9 mouse cellular contexts compared by ENCODE assay signal in the genomic region with DNA sequence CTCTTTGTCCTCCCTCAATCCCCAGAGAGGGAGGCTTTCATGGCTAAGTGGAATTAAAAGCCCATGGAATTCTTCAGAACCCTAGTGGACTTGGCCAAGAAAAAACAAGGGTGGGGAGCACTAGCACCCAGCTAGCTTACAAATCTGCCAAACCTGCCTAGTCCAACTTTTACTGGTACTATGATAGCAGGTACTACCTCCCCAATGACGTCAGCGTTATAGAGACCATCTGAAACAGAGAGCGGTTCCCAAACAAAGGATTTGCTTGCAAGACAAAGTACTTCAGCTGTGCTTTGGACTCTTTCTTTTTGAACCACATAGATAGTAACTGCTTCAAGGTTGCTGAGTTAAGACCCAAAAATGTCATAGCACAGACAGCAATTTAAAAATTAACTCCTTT. TPM values are rescaled to one million over a fixed set of nuclear protein-coding genes. Genes with fewer than 3 reads are reported as not detected.
DNase-seq lines count a peak whose midpoint lies in the region; ATAC-seq and TF ChIP-seq lines count a peak whose summit lies in the region.
"Had no signal": no experiment of that assay in that cellular context is flagged by ENCODE, and none has a peak within 500 bp of the region (broad histone marks: within the 10 kb centered on the region; RNA-seq: fewer than 3 reads in every experiment).

No protein-coding gene starts in this region.

- H3K27ac ChIP-seq in kidney, postnatal 0 days, result no peak overlapping the region
- H3K27ac ChIP-seq in embryonic facial prominence, embryonic 12.5 days, result peak overlapping the region; percentile 61; the same call in 1 of the 2 replicates
- no peak overlapping the region for H3K27ac ChIP-seq in cerebellum, adult 2 months (ENCODE audit: insufficient read depth, low read length)

- no peak for TF ChIP-seq CTCF in kidney, postnatal 0 days (IDR thresholded peaks at IDR 0.05; ENCODE audit: low read depth)
- TF ChIP-seq CTCF in cerebellum, adult 2 months (IDR thresholded peaks at IDR 0.05; ENCODE audit: borderline replicate concordance, insufficient read depth, low read depth, low read length), result no peak

- no peak overlapping the region for H3K9ac ChIP-seq in kidney, postnatal 0 days (ENCODE audit: low read depth, low read length)
- peak overlapping the region; percentile 81 for H3K9ac ChIP-seq in embryonic facial prominence, embryonic 12.5 days

- 42% methylated on average over 3 of the region's 3 CpGs for WGBS in kidney, postnatal 0 days
- WGBS in embryonic facial prominence, embryonic 12.5 days, result 51% methylated on average over 3 of the region's 3 CpGs
- whole genome bisulfite sequencing in cerebellum, adult 2 months, result 38% methylated on average over 3 of the region's 3 CpGs

- DNase-seq in kidney, postnatal 0 days (ENCODE audit: low spot score), result peak; percentile 51
- DNase-seq in kidney, postnatal 14 days, result no peak
- peak; percentile 56 for DNase-seq in induced T-regulatory cell, adult 2 months (ENCODE audit: low read depth)
- no peak for DNase-seq in cerebellum, postnatal 4 days (ENCODE audit: low spot score in 2 of 2)
- DNase-seq in cerebellum, adult 2 months, result no peak
- DNase-seq in spleen, postnatal 14 days (ENCODE audit: low spot score in 2 of 2), result no peak
- DNase-seq: gastrocnemius, postnatal 14 days had no signal

- H3K4me3 ChIP-seq in kidney, postnatal 0 days (replicated peaks; ENCODE audit: low read depth, low read length), result peak overlapping the region; percentile 94; the same call in 1 of the 2 replicates
- H3K4me3 ChIP-seq in embryonic facial prominence, embryonic 12.5 days, result peak overlapping the region; percentile 92
- H3K4me3 ChIP-seq in myocyte, result peak overlapping the region; percentile 92
- no peak overlapping the region for H3K4me3 ChIP-seq in cerebellum, adult 2 months (replicated peaks; ENCODE audit: insufficient read depth, low read depth, low read length)

- no peak for ATAC-seq in kidney, postnatal 0 days (replicated peaks; ENCODE audit: low FRiP score, low read depth)
- no peak for ATAC-seq in embryonic facial prominence, embryonic 12.5 days (ENCODE audit: insufficient number of reproducible peaks, insufficient read depth, low FRiP score, low TSS enrichment)

- peaks cover 18% of the 10 kb centered on the region; the same call in 1 of the 2 replicates for H3K4me1 ChIP-seq in kidney, postnatal 0 days (replicated peaks; ENCODE audit: insufficient read depth, low read length)
- peaks cover 52% of the 10 kb centered on the region for H3K4me1 ChIP-seq in embryonic facial prominence, embryonic 12.5 days
- H3K4me1 ChIP-seq in cerebellum, adult 2 months (ENCODE audit: control insufficient read depth, insufficient read depth, low read length), result peaks cover 10% of the 10 kb centered on the region; the same call in 1 of the 2 replicates

- H3K27me3 ChIP-seq in kidney, postnatal 0 days (ENCODE audit: insufficient read depth, low read length), result no peaks in the 10 kb centered on the region
- H3K27me3 ChIP-seq in embryonic facial prominence, embryonic 12.5 days, result no peaks in the 10 kb centered on the region
- no peaks in the 10 kb centered on the region for H3K27me3 ChIP-seq in myocyte (ENCODE audit: control insufficient read depth, insufficient read depth, insufficient read length)
- H3K27me3 ChIP-seq in cerebellum, adult 2 months (ENCODE audit: control insufficient read depth, insufficient read depth, low read length), result no peaks in the 10 kb centered on the region

- H3K9me3 ChIP-seq in kidney, postnatal 0 days (replicated peaks; ENCODE audit: low read length), result no peaks in the 10 kb centered on the region
- H3K9me3 ChIP-seq in embryonic facial prominence, embryonic 12.5 days, result no peaks in the 10 kb centered on the region

- no peaks in the 10 kb centered on the region for H3K36me3 ChIP-seq in kidney, postnatal 0 days (ENCODE audit: insufficient read depth, low read length)
- no peaks in the 10 kb centered on the region for H3K36me3 ChIP-seq in embryonic facial prominence, embryonic 12.5 days
- no peaks in the 10 kb centered on the region for H3K36me3 ChIP-seq in myocyte (ENCODE audit: control insufficient read depth, insufficient read depth)

- no peak for TF ChIP-seq POLR2A in myocyte (IDR thresholded peaks at IDR 0.05; ENCODE audit: insufficient read length, low read depth)
- TF ChIP-seq POLR2A in cerebellum, adult 2 months (IDR thresholded peaks at IDR 0.05; ENCODE audit: borderline replicate concordance, insufficient read depth, low read length), result no peak

- peaks cover 70% of the 10 kb centered on the region for H3K79me2 ChIP-seq in myocyte (ENCODE audit: control insufficient read depth, insufficient read depth)

- H3K4me2 ChIP-seq in kidney, postnatal 0 days (ENCODE audit: low read length), result peak overlapping the region; percentile 95
- peak overlapping the region; percentile 89 for H3K4me2 ChIP-seq in embryonic facial prominence, embryonic 12.5 days (replicated peaks)
- H3K4me2 ChIP-seq in myocyte (ENCODE audit: low read depth), result peak overlapping the region; percentile 96

- no peak overlapping the region for H3ac ChIP-seq in myocyte (ENCODE audit: control insufficient read depth, insufficient read length)

TF ChIP-seq in myocyte, 11 proteins besides CTCF, POLR2A, EP300 and RAD21:
- no peak for TF ChIP-seq TCF12 (IDR thresholded peaks at IDR 0.05; ENCODE audit: insufficient read depth, poor library complexity, severe bottlenecking)
- TF ChIP-seq MYOG (IDR thresholded peaks at IDR 0.05; ENCODE audit: control insufficient read depth in 1 of 3, insufficient read depth in 1 of 3, insufficient read length in 2 of 3, low read depth in 2 of 3), result no peak
- TF ChIP-seq TCF3 (IDR thresholded peaks at IDR 0.05; ENCODE audit: insufficient read length, low read depth), result no peak
- TF ChIP-seq E2F4 (IDR thresholded peaks at IDR 0.05; ENCODE audit: insufficient read depth), result no peak
- no peak for TF ChIP-seq POLR2AphosphoS2 (IDR thresholded peaks at IDR 0.05; ENCODE audit: insufficient read length, low read depth)
- TF ChIP-seq REST (IDR thresholded peaks at IDR 0.05; ENCODE audit: insufficient read depth, insufficient read length), result no peak

RNA-seq across cellular contexts. Expression of gene Jpt1, which starts 2.2 kb away (rescaled TPM):
- 251 and 271 TPM in 2 replicates for polyA plus RNA-seq in kidney, postnatal 0 days (2015; fragmentation: Nextera tagmentation; extraction: Ambion mirVana)
- polyA plus RNA-seq in embryonic facial prominence, embryonic 12.5 days (2016; fragmentation: Nextera tagmentation; extraction: Ambion mirVana), result 591 and 626 TPM in 2 replicates
- 386 TPM for polyA plus RNA-seq in myocyte (2012; fragmentation: generic; extraction: Trizol)
- polyA plus RNA-seq in cerebellum, adult 2 months (2012; rRNA removed), result 75.1 and 77.2 TPM in 2 replicates

RNA-seq across cellular contexts. Expression of gene Nt5c, which starts 20.3 kb away (rescaled TPM):
- polyA plus RNA-seq in kidney, postnatal 0 days (2015; fragmentation: Nextera tagmentation; extraction: Ambion mirVana), result 90.6 and 94.3 TPM in 2 replicates
- polyA plus RNA-seq in embryonic facial prominence, embryonic 12.5 days (2016; fragmentation: Nextera tagmentation; extraction: Ambion mirVana), result 73.7 and 80.6 TPM in 2 replicates
- polyA plus RNA-seq in myocyte (2012; fragmentation: generic; extraction: Trizol), result 64.0 TPM
- 98.2 and 102 TPM in 2 replicates for polyA plus RNA-seq in cerebellum, adult 2 months (2012; rRNA removed)

RNA-seq across cellular contexts. Expression of gene Sumo2, which starts 24.1 kb away (rescaled TPM):
- polyA plus RNA-seq in kidney, postnatal 0 days (2015; fragmentation: Nextera tagmentation; extraction: Ambion mirVana), result 1,008 and 1,013 TPM in 2 replicates
- polyA plus RNA-seq in embryonic facial prominence, embryonic 12.5 days (2016; fragmentation: Nextera tagmentation; extraction: Ambion mirVana), result 1,276 and 1,289 TPM in 2 replicates
- polyA plus RNA-seq in myocyte (2012; fragmentation: generic; extraction: Trizol), result 176 TPM
- polyA plus RNA-seq in cerebellum, adult 2 months (2012; rRNA removed), result 260 and 273 TPM in 2 replicates

RNA-seq across cellular contexts. Expression of gene Armc7, which starts 36.5 kb away (rescaled TPM):
- polyA plus RNA-seq in kidney, postnatal 0 days (2015; fragmentation: Nextera tagmentation; extraction: Ambion mirVana), result 6.9 and 8.3 TPM in 2 replicates
- polyA plus RNA-seq in embryonic facial prominence, embryonic 12.5 days (2016; fragmentation: Nextera tagmentation; extraction: Ambion mirVana), result 10.3 and 10.7 TPM in 2 replicates
- polyA plus RNA-seq in myocyte (2012; fragmentation: generic; extraction: Trizol), result 6.2 TPM
- 7.3 and 8.5 TPM in 2 replicates for polyA plus RNA-seq in cerebellum, adult 2 months (2012; rRNA removed)

RNA-seq across cellular contexts. Expression of gene Slc16a5, which starts 49.7 kb away (rescaled TPM):
- 47.7 and 51.1 TPM in 2 replicates for polyA plus RNA-seq in kidney, postnatal 0 days (2015; fragmentation: Nextera tagmentation; extraction: Ambion mirVana)
- 0.22 and 0.28 TPM in 2 replicates for polyA plus RNA-seq in embryonic facial prominence, embryonic 12.5 days (2016; fragmentation: Nextera tagmentation; extraction: Ambion mirVana)
- 0.10 TPM for polyA plus RNA-seq in myocyte (2012; fragmentation: generic; extraction: Trizol)
- polyA plus RNA-seq in cerebellum, adult 2 months (2012; rRNA removed), result 0.08 and 0.25 TPM in 2 replicates

Comparison
In these comparisons a context has a peak if more than half of its experiments do, and no peak if none do; other contexts are left out.
1. DNase-seq: peak in kidney, postnatal 0 days (single experiment) and induced T-regulatory cell, adult 2 months (single experiment); none in kidney, postnatal 14 days (single experiment), cerebellum, postnatal 4 days (0 of 2), cerebellum, adult 2 months (0 of 2) and spleen, postnatal 14 days (0 of 2).
2. Peak in every context shown above with its lines, with median percentiles within 50 percentile points of each other: H3K4me2 ChIP-seq.